ENCODE assay signal across 11 mouse cellular contexts in genomic region chr12:99269396-99269795, GRCm38 (mm10).
A peak's percentile ranks its signal among the peaks of the same experiment; 100 is the strongest.
DNase-seq lines count a peak whose midpoint lies in the region; ATAC-seq and TF ChIP-seq lines count a peak whose summit lies in the region.
"Had no signal": no experiment of that assay in that cellular context is flagged by ENCODE, and none has a peak within 500 bp of the region (broad histone marks: within the 10 kb centered on the region; RNA-seq: fewer than 3 reads in every experiment).

No protein-coding gene starts in this region.

- no peak overlapping the region for H3K9ac ChIP-seq in liver, adult 2 months (ENCODE audit: low read depth, low read length)
- H3K9ac ChIP-seq in liver, embryonic 11.5 days (ENCODE audit: low read depth, low read length): no peak overlapping the region
- H3K9ac ChIP-seq in intestine, embryonic 16.5 days (ENCODE audit: low read depth, low read length): no peak overlapping the region
- H3K9ac ChIP-seq: midbrain, embryonic 12.5 days had no signal

- DNase-seq in liver, adult 2 months (ENCODE audit: extremely low read depth, low read depth, low spot score): peak; percentile 26
- DNase-seq in liver, embryonic 11.5 days (ENCODE audit: low spot score): no peak
- DNase-seq in gastrocnemius, adult 18-20 months (ENCODE audit: low spot score): peak; percentile 67
- DNase-seq in lung, postnatal 25 days (ENCODE audit: low spot score): peak; percentile 52
- no peak for DNase-seq in layer of hippocampus, adult 18-20 months (ENCODE audit: low spot score in 2 of 2)
- no peak for DNase-seq in cerebellum, postnatal 10 days
- no peak for DNase-seq in frontal cortex, adult 2 months (ENCODE audit: extremely low spot score in 1 of 2, low spot score in 1 of 2)
- DNase-seq: layer of hippocampus, postnatal 36 days; right cerebral cortex, postnatal 14 days had no signal

- no peaks in the 10 kb centered on the region for H3K9me3 ChIP-seq in liver, embryonic 11.5 days (ENCODE audit: control insufficient read depth, low read length)
- H3K9me3 ChIP-seq in intestine, embryonic 16.5 days (ENCODE audit: control insufficient read depth, low read length): no peaks in the 10 kb centered on the region
- H3K9me3 ChIP-seq: midbrain, embryonic 12.5 days had no signal

- WGBS in liver, adult 2 months: 68% methylated on average over 8 of the region's 8 CpGs
- 78% methylated on average over 8 of the region's 8 CpGs for WGBS in liver, embryonic 11.5 days
- WGBS in intestine, embryonic 16.5 days: 54% methylated on average over 8 of the region's 8 CpGs

- TF ChIP-seq POLR2A in liver, adult 2 months (IDR thresholded peaks at IDR 0.05; ENCODE audit: extremely low read depth, insufficient read depth, low read length): no peak

- no peak for ATAC-seq in liver, embryonic 11.5 days (replicated peaks; ENCODE audit: low FRiP score)
- peak; percentile 58; the same call in 1 of the 2 replicates for ATAC-seq in intestine, embryonic 16.5 days

- peaks cover 11% of the 10 kb centered on the region; the same call in 1 of the 2 replicates for H3K4me1 ChIP-seq in liver, adult 2 months (ENCODE audit: control insufficient read depth, insufficient read depth, low read length)
- H3K4me1 ChIP-seq in liver, embryonic 11.5 days (replicated peaks; ENCODE audit: control insufficient read depth, insufficient read depth, low read length): peaks cover 5% of the 10 kb centered on the region
- no peaks in the 10 kb centered on the region for H3K4me1 ChIP-seq in intestine, embryonic 16.5 days (ENCODE audit: control insufficient read depth, insufficient read depth, low read length)

- H3K36me3 ChIP-seq in liver, adult 2 months (ENCODE audit: control insufficient read depth, insufficient read depth, low read length): no peaks in the 10 kb centered on the region
- H3K36me3 ChIP-seq in liver, embryonic 11.5 days (ENCODE audit: control insufficient read depth, insufficient read depth, low read length): no peaks in the 10 kb centered on the region
- no peaks in the 10 kb centered on the region for H3K36me3 ChIP-seq in intestine, embryonic 16.5 days (ENCODE audit: control insufficient read depth, insufficient read depth, low read length)
- H3K36me3 ChIP-seq: midbrain, embryonic 12.5 days had no signal

- no peak overlapping the region for H3K4me2 ChIP-seq in liver, embryonic 11.5 days
- H3K4me2 ChIP-seq in intestine, embryonic 16.5 days (ENCODE audit: low read depth, low read length): no peak overlapping the region
- H3K4me2 ChIP-seq: midbrain, embryonic 12.5 days had no signal

- H3K27ac ChIP-seq in liver, adult 2 months (replicated peaks; ENCODE audit: insufficient read depth, low read depth, low read length): no peak overlapping the region
- H3K27ac ChIP-seq in liver, embryonic 11.5 days (ENCODE audit: low read depth, low read length): no peak overlapping the region
- no peak overlapping the region for H3K27ac ChIP-seq in intestine, embryonic 16.5 days (ENCODE audit: low read length)
- H3K27ac ChIP-seq: midbrain, embryonic 12.5 days had no signal

- peaks cover 34% of the 10 kb centered on the region for H3K79me2 ChIP-seq in liver, adult 2 months (ENCODE audit: control insufficient read depth, insufficient read depth, low read length)

- H3K4me3 ChIP-seq in liver, adult 2 months (ENCODE audit: insufficient read depth, low read depth, low read length): no peak overlapping the region
- H3K4me3 ChIP-seq in liver, embryonic 11.5 days (ENCODE audit: low read depth, low read length): no peak overlapping the region
- H3K4me3 ChIP-seq in intestine, embryonic 16.5 days (ENCODE audit: low read length): no peak overlapping the region
- H3K4me3 ChIP-seq: midbrain, embryonic 12.5 days had no signal

- no peaks in the 10 kb centered on the region for H3K27me3 ChIP-seq in liver, adult 2 months (ENCODE audit: control insufficient read depth, insufficient read depth, low read length)
- H3K27me3 ChIP-seq in liver, embryonic 11.5 days (replicated peaks; ENCODE audit: control insufficient read depth, insufficient read depth, low read length): no peaks in the 10 kb centered on the region
- H3K27me3 ChIP-seq in intestine, embryonic 16.5 days (replicated peaks; ENCODE audit: control insufficient read depth, insufficient read depth, low read length): no peaks in the 10 kb centered on the region
- H3K27me3 ChIP-seq: midbrain, embryonic 12.5 days had no signal

- no peak for TF ChIP-seq CTCF in liver, adult 2 months (IDR thresholded peaks at IDR 0.05; ENCODE audit: low read depth, low read length)

Comparison
In these comparisons a context has a peak if more than half of its experiments do, and no peak if none do; other contexts are left out.
1. DNase-seq: peak in liver, adult 2 months (single experiment), gastrocnemius, adult 18-20 months (single experiment) and lung, postnatal 25 days (single experiment); none in liver, embryonic 11.5 days (single experiment), layer of hippocampus, adult 18-20 months (0 of 2), cerebellum, postnatal 10 days (0 of 2) and frontal cortex, adult 2 months (0 of 2).